Mouse (Mus musculus): ENCODE data around the gene Epb41l2. TPM values are rescaled to one million over a fixed set of nuclear protein-coding genes. Genes with fewer than 3 reads are reported as not detected.

Gene Epb41l2
- total RNA-seq, 2 experiments from 2014 or later = 8.3 to 13.6 TPM

DNA sequence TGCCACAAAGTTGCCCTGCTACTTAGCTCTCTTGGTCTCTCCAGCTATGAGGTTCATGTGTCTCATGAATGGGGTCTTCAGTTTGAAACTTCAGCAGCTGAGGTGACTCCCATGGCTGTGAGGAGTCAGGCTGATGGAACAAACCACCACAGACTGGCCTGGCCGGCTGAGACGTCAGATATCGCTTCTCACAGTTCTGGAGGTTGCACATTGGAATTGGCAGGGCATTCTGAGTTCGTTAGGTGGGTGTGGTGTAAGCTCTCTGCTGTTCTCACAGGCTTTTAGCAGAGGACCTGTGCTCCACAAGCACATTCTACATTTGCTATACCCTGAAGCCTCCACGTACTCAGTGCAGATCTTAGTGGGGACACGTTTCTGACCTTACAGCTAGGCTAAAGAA is 71.3 kb downstream of the Epb41l2 start:
- ATAC-seq (replicated peaks; ENCODE audit: low FRiP score, poor library complexity, severe bottlenecking) = no peak

DNA sequence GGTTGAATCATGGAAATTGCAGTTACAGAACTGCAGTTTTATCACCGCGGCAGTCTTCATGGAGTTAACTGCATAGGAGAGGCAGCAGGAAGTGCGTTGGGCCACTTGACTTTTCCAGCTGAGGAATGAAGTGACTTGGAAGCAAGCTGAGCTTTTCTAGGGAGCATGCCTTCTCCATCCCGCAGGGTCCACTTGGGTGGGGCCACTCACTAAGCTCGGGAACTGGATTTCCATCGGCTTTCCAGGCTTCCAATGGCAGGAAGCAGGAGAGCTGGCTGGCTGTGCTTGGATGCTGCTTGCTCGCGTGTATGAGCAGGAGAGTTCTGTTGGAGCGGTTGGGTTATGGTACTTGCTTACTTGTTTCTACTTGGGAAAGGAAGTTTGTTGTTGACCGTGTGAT is 72.8 kb downstream of the Epb41l2 start:
- no peak for ATAC-seq (replicated peaks; ENCODE audit: low FRiP score, poor library complexity, severe bottlenecking)

DNA sequence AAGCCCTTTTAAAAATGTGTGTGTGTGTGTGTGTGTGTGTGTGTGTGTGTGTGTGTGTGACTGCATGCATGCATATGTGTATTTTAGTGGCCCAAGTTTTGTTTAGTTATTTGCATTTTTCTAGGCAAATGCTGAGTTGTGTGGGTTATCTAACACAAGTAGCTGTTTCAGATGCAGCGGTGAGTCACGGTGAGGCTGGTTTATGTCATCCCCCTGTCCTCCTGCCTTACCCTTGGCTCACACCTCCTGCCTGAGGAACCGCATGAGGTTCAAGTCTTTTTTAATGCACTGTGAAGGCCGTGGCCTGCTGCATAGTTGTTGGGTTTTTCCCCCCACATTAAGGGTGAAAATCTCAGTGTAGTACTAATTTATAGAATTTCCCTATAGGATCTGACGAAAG is 73.3 kb downstream of the Epb41l2 start:
- ATAC-seq (replicated peaks; ENCODE audit: low FRiP score, poor library complexity, severe bottlenecking) = no peak

DNA sequence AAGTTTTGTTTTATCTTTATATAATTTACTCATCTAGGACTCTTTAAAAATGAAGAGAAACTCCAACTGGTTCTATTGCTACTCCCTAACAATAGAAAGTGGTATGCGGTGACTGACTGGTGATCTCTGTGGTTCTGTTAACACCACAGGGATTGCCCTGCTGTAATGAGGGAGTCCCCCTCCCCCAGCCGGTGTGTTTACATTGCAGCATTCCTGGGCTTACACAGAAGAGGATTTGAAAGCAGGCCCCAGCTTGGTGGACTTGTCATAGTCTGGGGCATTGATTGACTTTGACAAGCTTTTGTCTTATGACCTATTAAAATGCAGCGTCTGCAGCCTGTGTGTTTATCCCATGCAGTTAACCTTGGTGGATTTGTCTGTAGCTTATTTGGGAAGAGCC is 73.9 kb downstream of the Epb41l2 start:
- no peak for ATAC-seq (replicated peaks; ENCODE audit: low FRiP score, poor library complexity, severe bottlenecking)

DNA sequence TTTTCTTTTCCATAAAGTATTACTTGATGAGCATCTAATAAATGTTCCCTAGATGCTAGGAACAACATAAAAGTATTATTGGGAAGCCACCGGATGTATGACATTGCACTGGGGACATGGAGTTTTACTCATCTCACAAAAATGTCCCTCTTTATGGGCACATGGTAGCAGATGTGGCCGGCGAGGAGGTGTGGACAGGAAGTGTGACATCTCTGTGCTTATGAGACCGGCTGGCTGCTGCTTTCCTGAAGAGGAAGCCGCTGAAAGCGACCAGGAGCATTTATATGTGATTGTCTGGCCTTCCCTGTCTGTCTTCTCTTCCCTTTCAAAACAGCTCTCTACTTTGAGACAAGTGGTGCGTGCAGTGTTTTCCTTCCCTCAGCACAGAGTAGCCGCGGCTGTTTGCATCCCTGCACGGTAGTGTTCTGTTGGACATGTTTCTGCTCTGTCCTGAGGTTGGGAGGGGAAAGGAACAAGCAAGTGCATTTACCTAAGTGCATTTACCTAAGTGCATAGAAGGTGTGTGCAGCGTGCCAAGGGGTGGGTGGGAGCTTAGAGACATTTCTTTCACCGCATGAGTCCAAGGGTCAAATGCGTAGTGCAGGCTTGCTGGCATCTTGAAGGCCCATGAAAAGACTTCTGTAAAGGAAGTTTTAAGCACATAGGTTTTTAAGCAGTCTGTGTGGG is 74.9 kb downstream of the Epb41l2 start:
- no peak for ATAC-seq (replicated peaks; ENCODE audit: low FRiP score, poor library complexity, severe bottlenecking)

DNA sequence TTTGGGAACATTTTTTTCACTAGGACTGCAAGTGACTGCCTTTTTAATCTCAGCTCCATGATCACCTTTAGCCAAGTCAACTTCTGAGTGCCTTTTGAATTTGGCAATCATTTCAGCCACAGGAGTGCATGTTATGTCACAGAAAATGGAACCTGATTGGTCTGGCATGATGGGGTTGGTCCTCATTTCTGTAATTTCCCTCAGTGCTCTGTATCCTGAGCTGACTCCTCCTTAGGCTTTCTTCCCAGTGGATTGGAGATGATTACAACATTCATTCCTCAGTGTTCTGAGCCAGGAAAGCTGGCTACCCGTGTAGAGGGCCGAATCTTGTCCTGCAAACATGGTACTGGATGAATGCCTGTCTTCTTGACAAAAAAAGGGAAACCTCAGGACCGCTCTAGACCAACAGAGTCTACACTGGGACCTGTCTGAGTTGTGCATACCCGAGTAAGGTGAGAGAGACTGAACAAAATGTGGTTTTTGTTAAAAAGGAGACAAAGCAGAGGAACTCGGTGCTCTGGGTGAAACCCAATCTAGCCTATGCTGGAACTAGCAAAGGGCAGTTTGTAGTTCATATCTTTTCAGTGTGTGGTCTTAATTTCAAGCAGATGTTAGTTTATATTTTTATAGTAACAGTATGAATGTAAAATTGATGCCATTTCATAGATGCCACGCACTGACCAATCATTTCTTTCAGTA is 77.3 kb downstream of the Epb41l2 start:
- ATAC-seq (replicated peaks; ENCODE audit: low FRiP score, poor library complexity, severe bottlenecking) = no peak

DNA sequence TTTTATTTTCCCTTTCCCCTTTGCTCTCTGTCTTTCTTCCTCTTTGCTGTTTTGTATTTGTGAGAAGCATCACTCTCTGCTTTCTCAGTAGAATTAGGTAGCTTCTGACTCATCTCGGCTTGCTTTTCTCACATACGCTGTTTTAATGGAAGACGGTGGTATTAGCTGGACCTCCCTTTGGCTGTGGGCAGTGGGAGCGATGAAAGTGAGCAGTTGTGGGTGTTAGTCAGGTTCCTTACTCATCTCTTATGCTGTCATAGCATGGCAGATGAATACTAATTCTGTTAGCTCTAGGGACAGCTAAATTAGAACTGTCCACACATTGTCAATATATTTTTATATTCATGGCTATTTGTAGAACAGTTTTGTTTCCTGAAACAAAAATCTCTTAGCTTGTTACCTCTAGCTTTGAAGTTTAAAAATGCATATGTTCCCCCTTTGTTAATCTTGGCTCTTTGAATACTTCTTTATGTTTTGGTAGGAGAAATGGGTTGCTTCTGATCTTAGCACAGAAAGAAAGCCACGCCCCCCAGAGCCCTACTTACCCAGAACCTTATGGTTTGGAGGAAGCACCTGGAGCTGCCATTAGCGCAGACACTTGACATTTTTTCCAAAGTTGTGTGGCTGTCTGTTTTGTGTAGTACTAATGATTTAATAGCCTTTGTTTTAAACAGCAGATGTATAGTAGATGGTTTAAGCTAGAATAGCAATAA is 78.1 kb downstream of the Epb41l2 start:
- ATAC-seq (replicated peaks; ENCODE audit: low FRiP score, poor library complexity, severe bottlenecking) = no peak

DNA sequence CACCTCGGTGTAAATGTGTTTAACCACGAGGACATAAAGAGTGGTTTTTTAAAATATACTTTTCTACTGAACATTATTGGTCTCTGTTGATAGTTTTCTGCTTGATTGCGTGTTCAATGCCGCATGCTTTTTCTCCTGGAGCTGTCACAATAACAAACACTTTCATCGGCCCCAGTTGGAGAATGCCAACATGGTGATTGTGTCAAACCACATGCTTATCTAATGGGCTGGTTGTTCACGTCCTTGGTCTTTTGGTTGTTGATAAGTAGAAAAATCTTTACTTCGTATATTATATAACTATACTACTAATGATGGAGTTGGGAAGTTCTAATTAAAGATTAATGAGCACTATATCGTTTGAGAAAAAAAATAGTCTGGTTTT is 78.7 kb downstream of the Epb41l2 start:
- ATAC-seq (replicated peaks; ENCODE audit: low FRiP score, poor library complexity, severe bottlenecking) = no peak

DNA sequence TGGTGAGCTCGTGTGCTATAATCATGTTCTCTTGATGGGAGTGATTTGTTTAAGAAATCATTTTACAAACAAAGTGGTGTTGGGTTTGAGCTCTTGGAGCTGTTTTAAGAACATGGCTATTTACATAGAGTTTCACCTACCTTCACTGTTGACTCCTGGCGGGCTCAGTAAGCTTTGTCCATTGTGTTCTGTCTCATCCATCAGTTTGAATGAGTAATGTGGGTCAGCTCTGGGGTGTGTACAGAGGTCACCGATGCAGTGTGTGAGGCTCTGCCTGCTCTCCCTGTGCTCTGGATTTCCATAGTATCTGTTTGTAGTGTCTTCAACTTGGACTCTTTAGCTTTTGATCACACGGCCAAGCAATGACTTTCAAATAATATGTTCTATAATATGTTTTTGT is 79.6 kb downstream of the Epb41l2 start:
- no peak for ATAC-seq (replicated peaks; ENCODE audit: low FRiP score, poor library complexity, severe bottlenecking)

DNA sequence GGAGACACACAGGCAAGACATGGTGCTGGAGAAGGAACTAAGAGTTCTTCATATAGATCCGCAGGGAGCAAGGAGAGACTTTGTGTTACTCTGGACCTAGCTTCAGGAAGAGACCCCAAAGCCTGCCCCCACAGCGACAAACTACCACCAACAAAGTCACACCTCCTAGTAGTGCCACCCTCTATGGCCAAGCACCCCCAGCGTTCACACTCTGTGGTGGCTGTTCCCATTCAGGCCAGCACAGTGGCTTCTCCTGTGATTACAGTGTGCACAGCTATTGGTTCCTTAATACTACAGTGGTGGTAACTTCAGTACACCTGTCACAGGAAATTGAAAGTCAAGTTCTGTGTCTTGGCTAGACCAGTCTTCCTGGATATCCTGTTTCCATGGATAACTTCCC is 80.3 kb downstream of the Epb41l2 start:
- no peak for ATAC-seq (replicated peaks; ENCODE audit: low FRiP score, poor library complexity, severe bottlenecking)

DNA sequence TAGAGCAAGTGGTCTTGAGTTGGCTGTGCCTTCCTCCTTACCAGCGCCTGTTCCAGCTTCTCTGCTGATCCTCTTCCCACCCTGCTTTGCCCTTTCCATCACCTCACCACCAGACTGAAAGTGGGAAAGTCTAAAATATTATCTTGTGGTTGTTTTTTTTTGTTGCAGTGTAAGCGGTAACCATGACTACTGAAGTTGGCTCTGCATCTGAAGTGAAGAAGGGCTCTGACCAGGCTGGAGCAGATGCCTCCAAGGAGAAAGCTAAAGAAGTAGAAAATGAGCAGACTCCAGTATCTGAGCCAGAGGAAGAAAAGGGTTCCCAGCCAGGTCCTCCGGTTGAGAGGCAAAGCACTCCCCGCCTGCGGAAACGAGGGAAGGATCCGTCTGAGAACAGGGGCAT is 81.8 kb downstream of the Epb41l2 start:
- no peak for ATAC-seq (replicated peaks; ENCODE audit: low FRiP score, poor library complexity, severe bottlenecking)

DNA sequence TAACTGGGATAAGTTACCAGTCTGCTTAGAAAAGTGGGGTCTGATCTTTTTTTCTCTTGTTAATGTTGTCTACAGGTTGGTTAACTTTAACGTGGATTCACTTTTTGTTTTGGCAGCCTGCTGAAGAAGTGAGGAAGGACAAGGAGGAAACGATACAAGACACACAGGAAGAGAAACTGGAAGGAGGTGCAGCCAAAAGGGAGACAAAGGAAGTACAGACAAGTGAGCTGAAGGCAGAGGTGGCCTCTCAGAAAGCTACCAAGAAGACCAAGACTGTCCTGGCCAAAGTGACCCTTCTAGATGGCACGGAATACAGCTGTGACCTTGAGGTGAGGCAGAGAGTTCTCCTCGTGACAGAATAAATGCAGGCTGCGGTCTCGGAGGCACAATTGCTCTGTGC is 84.0 kb downstream of the Epb41l2 start:
- no peak for ATAC-seq (replicated peaks; ENCODE audit: low FRiP score, poor library complexity, severe bottlenecking)

DNA sequence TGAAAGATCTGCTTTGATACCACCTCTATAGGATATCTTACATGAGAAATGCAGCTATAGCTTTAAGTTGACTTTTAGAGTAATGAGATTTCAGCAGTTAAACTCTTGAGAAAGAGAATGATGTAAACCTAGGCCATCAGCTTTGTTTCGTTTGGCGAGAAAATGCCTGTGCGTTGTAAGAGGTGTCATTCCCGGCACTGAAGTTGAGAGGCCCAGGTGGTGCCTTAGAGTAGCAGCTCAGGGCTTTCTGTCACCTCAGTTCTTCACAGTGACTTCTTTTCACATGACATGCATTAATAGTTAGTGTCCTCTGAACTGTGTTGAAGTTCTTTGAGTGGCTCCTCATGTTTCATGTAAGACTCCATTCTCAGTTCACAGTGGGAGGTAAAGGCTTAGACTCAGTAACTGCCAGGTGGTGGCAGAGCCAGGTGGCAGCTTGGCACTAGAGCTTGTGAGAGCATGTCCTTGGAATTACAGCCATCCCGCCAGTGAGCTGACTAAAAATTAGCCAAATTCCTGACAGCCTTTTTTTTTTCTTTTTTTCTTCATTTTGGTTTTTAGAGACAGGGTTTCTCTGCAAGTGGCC is 84.7 kb downstream of the Epb41l2 start:
- no peak for ATAC-seq (replicated peaks; ENCODE audit: low FRiP score, poor library complexity, severe bottlenecking)

DNA sequence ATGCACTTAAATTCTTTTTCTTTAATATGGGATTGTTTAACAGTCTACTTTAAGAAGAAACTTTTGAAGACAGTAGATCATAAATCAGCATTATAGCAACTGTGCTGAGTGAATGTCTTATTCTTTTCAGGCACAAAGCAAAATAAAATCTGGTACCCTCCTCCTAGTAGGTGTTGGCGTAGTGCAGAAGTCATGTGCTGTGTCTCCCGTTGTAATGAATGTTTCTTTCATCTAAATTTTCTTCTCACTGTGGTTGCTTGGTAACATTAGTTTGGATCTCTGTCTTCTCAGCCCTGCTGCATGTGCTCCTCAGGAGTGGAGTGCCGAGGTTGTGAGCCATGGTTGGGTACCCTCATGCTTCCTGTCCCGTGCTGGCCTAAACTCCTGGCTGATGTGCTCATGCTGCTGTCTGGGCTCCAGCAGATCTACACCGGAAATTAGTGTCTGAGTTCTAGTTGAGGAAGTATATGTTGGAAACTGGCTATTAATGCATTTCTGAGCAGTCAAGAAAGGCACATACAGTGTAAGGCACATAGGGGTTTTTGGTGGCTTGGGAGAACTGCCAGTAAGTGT is 87.4 kb downstream of the Epb41l2 start:
- ATAC-seq (replicated peaks; ENCODE audit: low FRiP score, poor library complexity, severe bottlenecking) = no peak

DNA sequence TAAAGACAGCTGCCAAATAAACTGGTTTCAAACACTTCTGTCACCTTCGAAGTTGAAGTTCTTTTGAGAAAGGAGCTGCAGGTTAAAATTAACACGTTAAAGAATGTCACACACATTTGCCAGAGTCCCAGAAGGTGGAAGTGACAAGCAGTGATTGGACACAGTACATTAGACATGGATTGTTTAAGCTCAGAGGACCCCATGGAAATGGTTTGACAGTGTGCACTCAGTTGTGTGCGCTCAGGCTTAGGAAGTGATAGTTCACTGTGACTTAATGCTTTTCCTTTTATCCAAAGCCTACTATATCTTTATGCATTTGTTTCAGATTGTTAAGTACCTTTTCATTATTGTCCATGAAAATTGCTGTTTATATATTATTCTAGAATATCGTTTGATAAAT is 89.1 kb downstream of the Epb41l2 start:
- no peak for ATAC-seq (replicated peaks; ENCODE audit: low FRiP score, poor library complexity, severe bottlenecking)

DNA sequence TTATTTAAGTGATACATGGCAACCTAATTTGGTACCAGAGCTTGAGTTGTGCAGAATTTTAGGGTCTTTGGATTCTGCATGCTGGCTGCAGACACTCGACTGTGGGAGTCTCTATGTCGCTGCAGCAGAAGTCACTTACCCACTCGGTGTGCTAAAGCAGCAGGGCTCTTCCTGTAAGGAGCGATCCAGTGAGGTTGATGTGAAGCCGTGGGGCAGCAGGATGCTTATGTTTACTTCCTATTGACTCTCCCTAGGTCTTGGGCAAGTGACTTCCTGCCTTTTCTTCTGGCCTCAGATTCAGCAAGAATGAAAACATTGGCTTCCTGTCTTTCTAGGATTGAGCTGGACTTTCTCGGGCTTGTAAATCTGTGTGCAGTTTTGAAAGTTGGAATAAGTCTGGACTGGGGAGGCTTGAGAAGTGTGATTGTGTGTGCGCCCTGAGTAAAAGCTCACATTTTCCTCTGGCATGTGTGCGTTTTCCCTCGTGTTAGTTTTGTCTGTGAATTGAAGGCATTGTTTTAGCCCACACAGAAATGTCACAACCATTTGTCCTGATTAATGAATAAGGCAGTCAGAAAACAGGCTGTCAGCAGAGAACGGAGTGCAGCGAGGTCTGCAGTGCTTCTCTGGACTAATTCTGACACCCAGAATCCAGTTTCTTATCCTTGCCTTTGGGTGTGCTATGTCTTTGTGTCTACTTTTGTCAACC is 89.9 kb downstream of the Epb41l2 start:
- ATAC-seq (replicated peaks; ENCODE audit: low FRiP score, poor library complexity, severe bottlenecking) = no peak

DNA sequence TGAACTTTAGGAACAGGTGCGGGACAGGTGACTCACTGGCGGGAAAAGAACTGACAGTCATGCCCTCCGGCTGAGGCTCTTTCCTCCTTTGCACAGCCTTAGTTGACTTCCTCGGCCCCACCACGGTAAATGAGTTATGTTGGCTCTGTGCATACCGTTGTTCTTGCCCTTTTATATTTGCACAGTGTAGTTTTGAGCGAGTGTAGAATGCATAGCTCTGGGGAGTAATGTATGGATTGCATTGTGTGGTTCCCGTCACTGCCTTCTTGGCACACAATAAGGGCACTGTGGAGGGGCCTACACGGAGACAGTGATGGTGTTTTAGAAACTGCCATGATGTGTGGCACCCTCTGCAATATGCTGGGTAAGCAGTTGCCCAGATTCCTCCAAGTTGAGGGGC is 93.6 kb downstream of the Epb41l2 start:
- ATAC-seq (replicated peaks; ENCODE audit: low FRiP score, poor library complexity, severe bottlenecking) = no peak

DNA sequence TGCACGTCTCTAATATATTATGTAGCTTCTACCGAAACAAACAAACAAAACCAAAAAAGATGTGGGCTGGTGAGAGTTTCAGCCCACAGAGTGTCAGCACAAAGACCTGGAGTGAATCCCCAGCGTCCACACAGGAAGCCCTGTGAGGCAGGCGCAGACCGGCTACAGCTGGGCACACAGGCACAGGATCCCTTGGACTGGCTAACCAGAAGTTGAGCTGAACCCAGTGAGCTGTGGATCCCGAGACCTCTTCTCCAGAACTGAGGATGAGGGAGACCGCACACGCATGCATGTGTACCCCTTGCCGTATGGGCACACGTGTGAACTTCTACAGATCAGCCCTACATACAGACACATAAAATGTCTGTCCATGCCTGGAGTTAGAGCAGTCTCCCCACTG is 94.2 kb downstream of the Epb41l2 start:
- ATAC-seq (replicated peaks; ENCODE audit: low FRiP score, poor library complexity, severe bottlenecking) = no peak

DNA sequence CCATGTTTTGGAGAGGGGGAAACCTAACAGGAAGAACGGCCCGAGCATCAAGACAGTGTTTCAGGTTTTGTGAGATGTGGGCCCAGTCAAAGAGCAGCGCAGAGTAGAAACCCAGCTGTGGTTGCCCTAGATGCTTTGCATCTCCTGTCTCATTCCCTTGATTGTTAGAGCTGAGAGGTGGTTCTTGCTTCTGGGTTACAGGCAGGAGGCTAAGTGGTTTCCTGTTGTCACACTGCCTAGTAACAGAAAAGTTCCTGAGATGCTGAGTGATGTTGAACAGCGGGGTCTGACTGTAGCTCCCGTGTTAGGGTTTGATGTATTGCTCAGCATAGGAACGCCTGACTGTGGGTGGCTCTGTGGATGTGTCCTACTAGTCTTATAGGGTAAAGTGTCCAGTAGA is 97.5 kb downstream of the Epb41l2 start:
- ATAC-seq (replicated peaks; ENCODE audit: low FRiP score, poor library complexity, severe bottlenecking) = no peak

DNA sequence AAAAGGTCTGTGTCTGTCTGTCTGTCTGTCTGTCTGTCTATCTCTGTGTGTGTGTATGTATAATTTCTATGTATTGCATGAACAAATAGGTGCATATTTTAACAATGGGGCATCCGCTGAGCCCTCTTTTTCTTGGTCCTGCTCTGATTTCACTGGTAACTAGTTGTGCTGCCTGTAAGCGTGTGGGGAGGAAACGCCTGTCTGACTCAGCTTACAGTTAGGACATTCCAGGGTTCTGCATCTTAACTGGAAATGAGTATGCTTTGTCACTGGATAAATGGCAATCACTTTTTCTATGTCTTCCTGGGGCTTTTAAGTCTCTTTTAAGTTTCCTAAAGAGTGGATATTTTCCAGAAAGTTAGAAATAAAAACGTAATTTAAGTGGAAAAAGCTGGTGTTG is 98.4 kb downstream of the Epb41l2 start:
- ATAC-seq (replicated peaks; ENCODE audit: low FRiP score, poor library complexity, severe bottlenecking) = no peak
